Mouse (Mus musculus): ENCODE data around the gene Krtap4-6. TPM values are rescaled to one million over a fixed set of nuclear protein-coding genes. Genes with fewer than 3 reads are reported as not detected.

Gene Krtap4-6
- total and polyA plus RNA-seq, 3 experiments: not detected

GRCm38 (mm10) chr11:99634653-99635134, 31.1 kb downstream of the Krtap4-6 start, which contains the start of gene Krtap4-2:
Gene Krtap4-2, minus strand, starts transcription at chr11:99635084.
- dilution Hi-C loops (cut with MboI; ENCODE audit: extremely low pct_ligation_motif_present, extremely low pct_unique_long_range_greater_than_20kb, low sequenced_read_pairs) (no loop called here), in situ Hi-C loops (cut with MboI; ENCODE audit: low pct_ligation_motif_present, low pct_unique_long_range_greater_than_20kb, low sequenced_read_pairs) (no loop called here)
- Histone ChIP-seq H3K27ac (ENCODE audit: insufficient read depth, low read depth) (no peak within 1 kb of the TSS), H3K9me3 (replicated peaks; ENCODE audit: low read length) (no peaks in the 10 kb centered on the region), H3K79me2 (replicated peaks; ENCODE audit: control insufficient read depth, extremely low read depth, insufficient read depth, poor library complexity, severe bottlenecking) (no peaks in the 10 kb centered on the region), H3K36me3 (replicated peaks in 1 of 2; ENCODE audit: control insufficient read depth in 1 of 2, insufficient read depth in 1 of 2, low read length in 1 of 2) (no peaks in the 10 kb centered on the region), H3K4me1 (ENCODE audit: control insufficient read depth in 1 of 2, insufficient read depth in 2 of 2) (no peaks in the 10 kb centered on the region), H3K4me2 (ENCODE audit: insufficient read depth, low read depth, poor library complexity, severe bottlenecking) (no peak within 1 kb of the TSS), H3K4me3 (replicated peaks in 1 of 3; ENCODE audit: low read depth in 2 of 3, low read length in 2 of 3, poor library complexity in 1 of 3) (no peak within 1 kb of the TSS), H3K27me3 (replicated peaks) (peaks cover 86% of the 10 kb centered on the region), H3K9ac (ENCODE audit: insufficient read depth, low read depth) (no peak within 1 kb of the TSS)
- TF ChIP-seq UBTF (IDR thresholded peaks at IDR 0.05; ENCODE audit: low read depth, low read length) (no peak), CHD1 (IDR thresholded peaks at IDR 0.05; ENCODE audit: low read depth, low read length) (no peak), PAX5 (IDR thresholded peaks at IDR 0.05; ENCODE audit: low read length) (no peak), ELF1 (IDR thresholded peaks at IDR 0.05; ENCODE audit: low read depth, low read length) (no peak), USF1 (IDR thresholded peaks at IDR 0.05; ENCODE audit: low read depth, low read length) (no peak), ZKSCAN1 (IDR thresholded peaks at IDR 0.05; ENCODE audit: borderline replicate concordance, low read depth, low read length) (no peak), TBP (conservative IDR thresholded peaks at IDR 0.05; ENCODE audit: low read depth, low read length) (no peak), KAT2A (IDR thresholded peaks at IDR 0.05; ENCODE audit: insufficient replicate concordance, low read length) (no peak), ZC3H11A (IDR thresholded peaks at IDR 0.05; ENCODE audit: low read depth, low read length) (no peak), HCFC1 (IDR thresholded peaks at IDR 0.05; ENCODE audit: low read depth, low read length) (no peak), RAD21 (IDR thresholded peaks at IDR 0.05; ENCODE audit: low read depth, low read length) (no peak), E2F4 (IDR thresholded peaks at IDR 0.05; ENCODE audit: insufficient replicate concordance, low read depth, low read length) (no peak), MAZ (IDR thresholded peaks at IDR 0.05; ENCODE audit: low read depth, low read length) (no peak)
- DNase-seq (ENCODE audit: extremely low read depth): no peak

- H3K27ac ChIP-seq (ENCODE audit: insufficient read depth, low read depth): no peak overlapping the region
- no peaks in the 10 kb centered on the region for H3K79me2 ChIP-seq (replicated peaks; ENCODE audit: control insufficient read depth, extremely low read depth, insufficient read depth, poor library complexity, severe bottlenecking)
- no peak overlapping the region for H3K9ac ChIP-seq (ENCODE audit: insufficient read depth, low read depth)
- no peak overlapping the region for H3K4me3 ChIP-seq (replicated peaks in 1 of 3; ENCODE audit: low read depth in 2 of 3, low read length in 2 of 3, poor library complexity in 1 of 3)
- in situ Hi-C loops (cut with MboI; ENCODE audit: low pct_ligation_motif_present, low pct_unique_long_range_greater_than_20kb, low sequenced_read_pairs) (no loop called here), dilution Hi-C loops (cut with MboI; ENCODE audit: extremely low pct_ligation_motif_present, extremely low pct_unique_long_range_greater_than_20kb, low sequenced_read_pairs) (no loop called here)
- H3K27me3 ChIP-seq (replicated peaks): peaks cover 83% of the 10 kb centered on the region
- no peaks in the 10 kb centered on the region for H3K4me1 ChIP-seq (ENCODE audit: control insufficient read depth in 1 of 2, insufficient read depth in 2 of 2)
- no peak for TF ChIP-seq RAD21 (IDR thresholded peaks at IDR 0.05; ENCODE audit: low read depth, low read length)
- no peak for TF ChIP-seq POLR2AphosphoS2 (IDR thresholded peaks at IDR 0.05; ENCODE audit: low read depth, low read length)
- no peak for TF ChIP-seq ZC3H11A (IDR thresholded peaks at IDR 0.05; ENCODE audit: low read depth, low read length)
- no peak for TF ChIP-seq BHLHE40 (IDR thresholded peaks at IDR 0.05; ENCODE audit: low read depth, low read length)
- no peak for TF ChIP-seq POLR2A (IDR thresholded peaks at IDR 0.05; ENCODE audit: low read depth, low read length)
- no peak for TF ChIP-seq ZMIZ1 (IDR thresholded peaks at IDR 0.05; ENCODE audit: low read depth, low read length)
- TF ChIP-seq ZKSCAN1 (IDR thresholded peaks at IDR 0.05; ENCODE audit: borderline replicate concordance, low read depth, low read length): no peak
- no peak for TF ChIP-seq USF1 (IDR thresholded peaks at IDR 0.05; ENCODE audit: low read depth, low read length)
- no peak for TF ChIP-seq JUN (IDR thresholded peaks at IDR 0.05; ENCODE audit: insufficient read depth, low read depth, low read length)
- TF ChIP-seq ZNF384 (IDR thresholded peaks at IDR 0.05; ENCODE audit: low read depth, low read length): no peak
- no peak for TF ChIP-seq TBP (conservative IDR thresholded peaks at IDR 0.05; ENCODE audit: low read depth, low read length)
- TF ChIP-seq NELFE (IDR thresholded peaks at IDR 0.05; ENCODE audit: low read depth, low read length): no peak
- no peak for TF ChIP-seq E2F4 (IDR thresholded peaks at IDR 0.05; ENCODE audit: insufficient replicate concordance, low read depth, low read length)
- TF ChIP-seq MYC (IDR thresholded peaks at IDR 0.05; ENCODE audit: low read depth, low read length): no peak
- TF ChIP-seq USF2 (conservative IDR thresholded peaks at IDR 0.05; ENCODE audit: low read depth, low read length): no peak
- no peak for TF ChIP-seq TCF12 (IDR thresholded peaks at IDR 0.05; ENCODE audit: low read depth, low read length)
- TF ChIP-seq CHD2 (IDR thresholded peaks at IDR 0.05; ENCODE audit: low read length): no peak
- no peak for TF ChIP-seq JUND (conservative IDR thresholded peaks at IDR 0.05; ENCODE audit: low read depth, low read length)
- H3K4me2 ChIP-seq (ENCODE audit: insufficient read depth, low read depth, poor library complexity, severe bottlenecking): no peak overlapping the region
- no peaks in the 10 kb centered on the region for H3K36me3 ChIP-seq (replicated peaks in 1 of 2; ENCODE audit: control insufficient read depth in 1 of 2, insufficient read depth in 1 of 2, low read length in 1 of 2)
- no peak for DNase-seq (ENCODE audit: extremely low read depth)
- H3K9me3 ChIP-seq (replicated peaks; ENCODE audit: low read length): no peaks in the 10 kb centered on the region
These were observed 32.5 kb downstream of the Krtap4-6 start for GRCm38 (mm10) chr11:99633293-99633692.

Measured in CH12.LX (cell line).